Mouse (Mus musculus): ENCODE results near the gene Crlf3.
"Not testable (repeated sequence)": the region's sequence is repeated elsewhere in the genome, so short reads cannot be mapped to it uniquely, and the experiment has no call there.

The Crlf3 gene

DNA sequence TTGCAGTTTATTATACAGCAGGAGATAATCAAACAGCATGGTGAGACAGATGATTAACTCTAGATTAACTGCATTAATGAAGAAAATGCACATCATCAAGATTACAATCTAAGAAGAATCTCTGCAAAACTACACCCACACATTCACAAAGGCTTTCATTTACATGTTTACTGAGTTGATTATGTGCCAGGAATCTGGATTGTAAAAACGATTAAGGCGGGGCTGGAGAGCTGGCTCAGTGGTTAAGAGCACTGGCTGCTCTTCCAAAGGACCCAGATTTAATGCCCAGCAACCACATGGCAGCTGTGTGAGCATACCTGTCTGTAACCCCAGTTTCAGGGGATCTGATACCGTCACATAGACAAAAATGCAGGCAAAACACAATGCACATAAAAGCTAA lies 11.0 kb downstream of the Crlf3 start:
- in situ Hi-C loops (cut with MboI, MseI): no loop called here

DNA sequence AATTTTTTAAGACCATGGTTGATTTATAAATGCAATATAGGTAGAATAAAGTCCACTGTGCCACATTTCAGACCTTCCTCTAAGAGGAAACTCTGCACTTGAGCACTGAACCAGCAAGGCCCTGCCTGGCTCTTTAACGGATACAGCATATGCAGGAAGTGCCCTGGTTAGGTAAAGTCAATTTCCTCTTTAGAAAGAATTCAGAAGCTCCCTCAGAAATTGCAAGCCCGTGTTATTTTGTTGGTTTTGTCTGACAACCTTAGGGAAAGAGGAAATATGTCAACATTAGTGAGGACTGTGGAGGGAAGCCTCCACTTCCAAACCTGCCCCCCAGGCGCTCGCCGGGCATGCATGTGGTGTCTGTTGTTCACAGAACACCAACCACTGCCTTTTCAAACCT lies 13.2 kb downstream of the Crlf3 start:
- in situ Hi-C loops (cut with MboI, MseI): no loop called here

DNA sequence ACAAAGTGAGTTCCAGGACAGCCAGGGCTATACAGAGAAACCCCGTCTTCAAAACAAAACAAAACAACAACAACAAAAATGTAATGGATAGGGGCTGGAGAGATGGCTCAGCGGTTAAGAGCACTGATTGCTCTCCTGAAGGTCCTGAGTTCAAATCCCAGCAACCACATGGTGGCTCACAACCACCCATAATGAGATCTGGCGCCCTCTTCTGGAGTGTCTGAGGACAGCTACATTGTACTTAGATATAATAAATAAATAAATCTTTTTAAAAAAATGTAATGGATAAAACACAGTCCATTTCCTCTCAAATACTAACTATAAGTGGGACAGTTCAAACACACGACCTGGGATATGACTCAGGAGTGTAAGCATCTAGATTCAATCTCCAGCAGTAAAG lies 14.4 kb downstream of the Crlf3 start:
- in situ Hi-C loops (cut with MboI, MseI): not testable (repeated sequence)

DNA sequence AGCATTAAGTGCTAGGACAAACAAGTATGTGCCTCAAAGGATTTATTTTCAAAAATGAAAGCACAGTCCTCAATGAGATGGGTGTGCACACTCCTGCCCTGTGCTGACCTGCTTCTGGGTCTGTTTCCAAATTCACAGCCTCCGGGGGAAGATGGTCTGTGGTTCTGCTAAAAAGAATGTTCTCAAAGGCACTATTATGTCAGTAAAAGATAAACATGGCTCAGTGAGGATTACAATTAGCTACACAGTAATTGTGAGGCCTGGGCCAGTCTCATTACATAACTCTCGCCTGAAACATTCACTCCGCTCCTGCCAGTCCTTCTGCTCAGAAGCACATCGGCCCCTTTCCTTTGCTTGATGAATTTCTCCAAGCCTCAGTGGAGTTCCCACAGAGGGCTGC lies 18.6 kb downstream of the Crlf3 start:
- in situ Hi-C loops (cut with MboI, MseI): no loop called here

DNA sequence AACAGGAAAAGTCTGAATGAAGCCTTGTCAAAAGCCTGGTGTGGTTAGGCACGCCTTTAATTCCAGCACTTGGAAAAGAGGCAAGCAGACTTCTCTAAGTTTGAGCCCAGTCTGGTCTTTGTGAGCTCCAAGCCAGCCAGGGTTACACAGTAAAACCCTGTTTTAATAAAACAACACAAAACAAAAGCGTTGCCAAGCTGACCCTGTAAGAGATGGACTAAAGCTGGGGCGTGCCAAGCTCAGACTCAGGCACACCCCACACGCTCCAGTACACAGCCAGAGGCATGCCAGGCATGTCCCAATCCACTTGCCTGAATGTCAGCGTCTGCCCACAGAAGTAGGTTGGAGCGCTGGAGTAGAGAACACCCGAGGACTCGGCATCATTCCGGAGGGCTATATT lies 24.6 kb downstream of the Crlf3 start:
- in situ Hi-C loops (cut with MboI, MseI): no loop called here

DNA sequence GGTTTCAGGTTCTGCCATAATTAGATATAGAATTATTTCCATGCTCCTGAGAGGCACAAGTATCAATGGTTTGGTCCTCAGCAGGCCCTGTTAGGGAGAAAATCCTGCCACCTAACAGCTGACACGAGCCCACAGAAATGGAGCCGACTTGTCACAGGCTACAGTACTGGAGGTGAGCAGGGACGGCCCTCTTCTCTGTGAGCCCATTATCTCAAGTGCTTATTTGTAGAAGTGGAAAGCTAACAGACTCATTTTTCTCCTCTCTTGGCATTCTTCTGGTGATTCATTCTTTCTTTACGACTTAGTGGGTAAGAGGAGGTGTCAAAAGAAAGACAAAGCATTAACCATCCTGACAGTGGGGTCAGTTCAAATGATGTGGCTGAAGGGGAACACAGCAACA lies 26.1 kb downstream of the Crlf3 start:
- in situ Hi-C loops (cut with MboI, MseI): no loop called here

DNA sequence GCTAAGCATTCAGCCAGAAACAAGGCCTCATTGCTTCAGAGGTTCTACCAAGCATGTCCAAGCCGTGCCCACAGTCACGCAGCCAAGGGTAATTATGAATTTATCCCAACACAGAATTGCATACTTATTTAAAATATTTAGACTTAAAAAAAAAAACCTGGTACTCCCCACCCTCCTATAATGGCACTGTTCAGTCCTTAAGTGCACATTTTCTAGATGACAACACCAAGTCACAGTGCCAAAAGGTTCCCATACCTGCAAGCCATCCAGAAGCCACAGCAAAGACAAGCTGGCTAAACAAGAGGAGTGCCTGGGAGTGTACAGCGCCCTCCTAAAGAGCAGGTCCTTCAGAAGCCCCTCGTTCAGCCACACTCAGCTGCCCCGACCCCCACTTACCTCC lies 27.6 kb downstream of the Crlf3 start:
- in situ Hi-C loops (cut with MboI, MseI): no loop called here

DNA sequence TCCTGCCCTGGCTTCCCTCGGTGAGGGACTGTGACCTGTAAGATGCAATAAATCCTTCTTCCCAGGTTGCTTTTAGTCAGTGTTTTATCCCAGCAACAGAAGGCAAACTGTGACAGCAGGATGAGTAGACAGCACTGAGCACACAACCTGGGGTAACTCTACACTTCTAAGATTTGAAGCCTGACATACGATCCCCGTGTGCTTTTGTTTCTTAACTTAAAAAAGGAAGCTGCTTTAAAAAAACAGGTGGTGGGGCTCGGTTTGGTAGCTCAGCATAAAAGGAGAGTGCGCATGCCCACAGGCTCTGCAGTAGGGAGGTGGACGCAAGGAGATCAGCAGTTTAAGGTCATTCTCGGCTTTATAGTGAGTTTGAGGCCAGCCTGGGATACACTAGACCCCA lies 28.3 kb downstream of the Crlf3 start:
- in situ Hi-C loops (cut with MboI, MseI): no loop called here

DNA sequence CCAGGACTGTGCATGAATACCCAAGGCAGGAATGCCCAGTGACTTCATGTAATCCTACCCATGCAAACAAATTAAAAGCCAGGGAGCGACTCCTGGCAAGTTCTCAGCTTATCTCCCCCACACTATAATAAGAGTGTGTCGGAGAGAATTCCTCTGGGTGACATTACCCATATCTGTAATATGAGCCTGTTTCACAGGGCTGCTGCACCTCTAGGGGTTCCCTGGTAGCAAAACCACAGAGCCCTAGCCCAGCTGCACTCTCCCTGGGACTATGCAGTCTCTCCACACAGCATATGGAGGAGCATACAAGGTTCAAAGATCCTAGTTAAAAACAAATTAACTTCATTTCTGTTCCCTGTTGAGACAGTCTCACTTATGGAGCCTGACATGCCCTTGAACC lies 30.7 kb downstream of the Crlf3 start:
- in situ Hi-C loops (cut with MboI, MseI): no loop called here

DNA sequence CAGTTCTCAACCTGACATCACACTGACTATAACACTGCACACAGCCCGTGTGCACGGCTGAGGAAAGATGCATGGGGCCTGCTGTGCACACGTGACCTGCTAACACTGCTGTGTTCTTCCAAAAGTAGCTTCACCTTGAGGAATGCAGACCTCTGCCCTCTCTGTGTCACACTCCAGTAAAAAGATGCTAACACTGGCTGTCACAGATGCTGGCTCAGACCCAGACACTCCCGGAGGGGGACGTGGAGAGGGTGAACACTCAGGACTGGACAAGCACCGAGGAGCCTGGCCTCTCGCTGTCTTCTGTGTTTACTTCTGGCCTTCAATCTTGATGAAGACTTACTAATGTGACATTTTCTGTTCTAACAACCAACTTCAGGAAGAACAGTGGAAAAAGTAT lies 33.9 kb downstream of the Crlf3 start:
- in situ Hi-C loops (cut with MboI, MseI): no loop called here

DNA sequence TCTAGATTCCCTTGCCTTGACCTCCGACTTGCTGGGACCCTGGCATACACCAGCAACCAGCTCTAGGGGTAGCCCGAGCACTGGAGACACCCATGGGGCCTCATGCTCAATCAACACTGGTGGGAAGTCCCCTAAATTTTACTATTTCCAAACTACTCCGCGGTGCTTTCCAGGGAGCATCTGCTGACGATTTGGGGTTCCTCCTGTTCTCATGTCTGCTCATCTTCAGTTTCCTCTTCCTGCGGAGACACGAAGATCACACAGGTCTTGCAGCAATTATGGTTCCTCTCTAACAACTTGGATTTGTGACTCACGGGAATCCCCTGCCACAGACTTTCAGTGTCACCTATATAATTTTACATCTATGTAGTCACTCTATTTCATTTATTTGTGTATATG lies 37.4 kb downstream of the Crlf3 start:
- in situ Hi-C loops (cut with MboI, MseI): loop anchor here in 1 of 2 experiments (5.0 kb wide), 1 partner anchor 89 kb away; no protein-coding TSS in a partner anchor

DNA sequence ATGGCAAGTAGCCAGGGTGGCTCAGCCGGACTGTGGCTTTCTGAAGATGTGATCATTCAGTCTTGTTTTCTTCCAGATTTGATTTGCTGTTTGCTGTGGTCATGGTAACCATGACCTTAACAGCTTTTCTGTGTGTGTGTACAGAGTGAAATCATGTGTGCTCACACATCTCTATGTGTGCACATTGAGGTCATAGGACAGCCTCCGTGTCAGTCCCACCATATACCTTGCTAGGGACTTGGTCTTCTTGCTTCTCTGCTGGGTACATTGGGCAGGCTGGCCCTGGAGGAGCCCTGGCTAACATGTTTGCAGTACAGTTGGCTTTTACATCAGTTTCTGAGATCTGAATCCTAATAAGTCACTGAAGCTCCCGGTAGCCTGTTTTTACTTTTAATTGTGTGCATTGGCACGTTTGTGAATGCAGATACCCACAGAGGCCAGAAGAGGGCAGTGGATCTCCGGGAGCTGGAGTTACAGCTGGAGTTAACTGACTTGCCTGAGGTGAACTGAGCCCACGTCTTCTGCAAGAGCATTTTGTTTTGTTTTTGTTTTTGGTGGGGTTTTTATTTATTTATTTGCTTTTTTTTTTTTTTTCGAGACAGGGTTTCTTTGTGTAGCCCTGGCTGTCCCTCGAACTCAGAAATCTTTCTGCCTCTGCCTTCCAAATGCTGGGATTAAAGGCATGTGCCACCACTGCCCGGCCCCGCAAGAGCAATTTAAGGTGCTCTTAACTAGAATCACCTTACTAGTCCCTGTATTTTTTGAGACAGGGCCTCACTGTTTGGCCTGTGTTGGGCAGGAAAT lies 38.0 kb downstream of the Crlf3 start:
- in situ Hi-C loops (cut with MboI, MseI): loop anchor here in 1 of 2 experiments (5.0 kb wide), 1 partner anchor 89 kb away; no protein-coding TSS in a partner anchor

DNA sequence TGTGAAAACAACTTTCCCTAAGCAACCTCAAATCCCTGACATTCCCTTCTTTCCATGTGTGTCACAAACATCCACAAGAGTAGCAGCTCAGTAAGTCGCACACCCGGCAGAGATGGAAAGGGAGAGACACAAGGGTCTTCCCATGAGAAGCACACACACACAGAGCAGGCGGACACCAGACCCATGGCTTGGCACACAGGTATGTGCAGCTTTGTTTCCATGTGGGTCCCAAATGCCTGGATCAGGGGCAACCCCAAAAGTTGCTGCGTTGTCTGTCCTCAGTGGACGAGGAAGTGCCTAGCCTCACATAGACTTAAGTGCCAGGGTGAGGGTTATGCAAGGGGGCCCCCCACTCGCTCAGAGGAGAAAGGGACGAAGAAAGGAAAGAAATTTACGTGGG lies 43.3 kb downstream of the Crlf3 start:
- in situ Hi-C loops (cut with MboI, MseI): no loop called here

DNA sequence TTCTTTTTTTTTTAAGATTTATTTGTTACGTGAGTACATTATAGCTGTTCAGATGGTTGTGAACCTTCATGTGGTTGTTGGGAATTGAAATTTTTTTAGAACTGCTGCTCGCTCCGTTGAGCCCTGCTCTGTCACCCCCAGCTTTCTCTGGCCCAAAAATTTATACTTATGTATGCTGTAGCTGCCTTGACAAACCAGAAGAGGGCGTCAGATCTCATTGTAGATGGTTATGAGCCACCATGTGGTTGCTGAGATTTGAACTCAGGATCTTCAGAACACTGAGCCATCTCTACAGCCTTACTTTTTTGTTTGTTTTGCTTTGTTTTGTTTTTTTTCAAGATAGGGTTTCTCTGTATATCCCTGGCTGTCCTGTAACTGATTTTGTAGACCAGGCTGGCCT lies 59.5 kb downstream of the Crlf3 start:
- in situ Hi-C loops (cut with MboI, MseI): loop anchor here (10.0 to 25.0 kb wide), 3 partner anchors 373 to 1747 kb away; partner anchors contain the start of gene BC030499 (in 1 of the 2)

DNA sequence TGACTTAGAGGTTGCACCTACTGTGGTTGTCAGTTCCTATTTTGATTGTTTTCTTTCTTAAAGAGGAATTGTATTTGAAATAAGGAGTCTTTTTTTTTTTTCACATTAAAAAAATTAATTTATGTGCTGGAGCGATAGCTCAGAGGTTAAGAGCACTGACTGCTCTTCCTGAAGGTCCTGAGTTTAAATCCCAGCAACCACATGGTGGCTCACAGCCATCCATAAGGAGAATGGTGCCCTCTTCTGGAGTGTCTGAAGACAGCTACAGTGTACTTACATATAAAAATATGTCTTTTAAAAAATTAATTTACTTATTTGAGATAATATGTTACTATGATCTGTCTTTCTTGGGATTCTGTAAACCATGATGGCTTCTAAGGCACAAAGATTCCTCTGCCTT lies 61.0 kb downstream of the Crlf3 start:
- in situ Hi-C loops (cut with MboI, MseI): loop anchor here (5.0 to 25.0 kb wide), 4 partner anchors 373 to 1745 kb away; partner anchors contain the start of gene BC030499 (in 1 of the 2)

DNA sequence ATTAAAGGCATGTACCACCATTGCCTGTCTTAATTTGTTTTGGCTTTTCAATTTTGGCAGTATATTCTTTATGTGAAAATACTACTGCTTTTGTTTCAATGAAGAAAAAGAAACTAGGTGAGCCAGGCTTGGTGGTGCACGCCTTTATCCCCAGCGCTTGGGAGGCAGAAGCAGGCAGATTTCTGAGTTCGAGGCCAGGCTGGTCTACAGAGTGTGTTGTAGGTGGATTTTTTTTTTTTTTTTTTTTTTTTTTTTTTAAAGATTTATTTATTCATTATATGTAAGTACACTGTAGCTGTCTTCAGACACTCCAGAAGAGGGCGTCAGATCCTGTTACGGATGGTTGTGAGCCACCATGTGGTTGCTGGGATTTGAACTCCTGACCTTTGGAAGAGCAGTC lies 64.3 kb downstream of the Crlf3 start:
- in situ Hi-C loops (cut with MboI, MseI): loop anchor here (5.0 to 25.0 kb wide), 2 partner anchors 376 to 1729 kb away; partner anchors contain the start of gene BC030499 (in 1 of the 2)

All from T-helper 17 cell (primary cell).